Mouse (Mus musculus) MEL (cell line): ENCODE measurements around the gene Otop3.

Experiments
- BHLHE40 ChIP-seq: IDR thresholded peaks from 2 replicates; pipeline ENCODE4 v1.6.1; 2012; ENCODE audit warnings: low read depth, mild to moderate bottlenecking, inconsistent platforms, low read length, improper control_type of control experiment, borderline replicate concordance
- CHD2 ChIP-seq: IDR thresholded peaks from 2 replicates; pipeline ENCODE4 v1.6.1; 2011; ENCODE audit warnings: low read length, improper control_type of control experiment
- CTCF ChIP-seq, 3 experiments: IDR thresholded peaks in 2 of 3; conservative IDR thresholded peaks in 1 of 3; 2 replicates each; pipeline ENCODE4 v1.5.1; 2011 to 2012; ENCODE audit warnings: low read length in 3 of 3, low read depth in 2 of 3, mild to moderate bottlenecking in 2 of 3, improper control_type of control experiment in 1 of 3, inconsistent platforms in 1 of 3, mixed read lengths in 1 of 3, moderate library complexity in 1 of 3; ENCODE audit not compliant: control insufficient read depth in 1 of 3, insufficient read depth in 1 of 3, poor library complexity in 1 of 3, severe bottlenecking in 1 of 3
- ELF1 ChIP-seq: IDR thresholded peaks from 2 replicates; pipeline ENCODE4 v1.6.1; 2014; ENCODE audit warnings: low read depth, mild to moderate bottlenecking, inconsistent platforms, low read length, improper control_type of control experiment, moderate library complexity
- EP300 ChIP-seq, 2 experiments: IDR thresholded peaks; 2 replicates each; pipeline ENCODE4 v1.6.1; 2011; ENCODE audit warnings: improper control_type of control experiment in 2 of 2, low read length in 2 of 2, low read depth in 1 of 2, mild to moderate bottlenecking in 1 of 2
- POLR2A ChIP-seq, 2 experiments: IDR thresholded peaks; 2 replicates each; pipeline ENCODE4 v1.6.1; 2011 to 2012; ENCODE audit warnings: low read length in 2 of 2, mild to moderate bottlenecking in 2 of 2, control low read depth in 1 of 2, improper control_type of control experiment in 1 of 2, low read depth in 1 of 2, moderate library complexity in 1 of 2; ENCODE audit not compliant: control insufficient read depth in 1 of 2, insufficient read depth in 1 of 2, poor library complexity in 1 of 2
- SIN3A ChIP-seq: IDR thresholded peaks from 2 replicates; pipeline ENCODE4 v1.6.1; 2012; ENCODE audit warnings: low read length, improper control_type of control experiment, inconsistent platforms
- SMC3 ChIP-seq: IDR thresholded peaks from 2 replicates; pipeline ENCODE4 v1.6.1; 2011; ENCODE audit warnings: low read depth, low read length, improper control_type of control experiment
- TAL1 ChIP-seq: IDR thresholded peaks from 2 replicates; pipeline ENCODE4 v1.6.1; 2012; ENCODE audit warnings: mild to moderate bottlenecking, inconsistent platforms, low read length, moderate library complexity, mixed read lengths
- USF2 ChIP-seq, 2 experiments: IDR thresholded peaks; 2 replicates each; pipeline ENCODE4 v1.6.1; 2011 to 2012; ENCODE audit warnings: improper control_type of control experiment in 2 of 2, low read length in 2 of 2, borderline replicate concordance in 1 of 2, inconsistent platforms in 1 of 2, low read depth in 1 of 2, mild to moderate bottlenecking in 1 of 2; ENCODE audit not compliant: insufficient read depth in 1 of 2

DNA sequence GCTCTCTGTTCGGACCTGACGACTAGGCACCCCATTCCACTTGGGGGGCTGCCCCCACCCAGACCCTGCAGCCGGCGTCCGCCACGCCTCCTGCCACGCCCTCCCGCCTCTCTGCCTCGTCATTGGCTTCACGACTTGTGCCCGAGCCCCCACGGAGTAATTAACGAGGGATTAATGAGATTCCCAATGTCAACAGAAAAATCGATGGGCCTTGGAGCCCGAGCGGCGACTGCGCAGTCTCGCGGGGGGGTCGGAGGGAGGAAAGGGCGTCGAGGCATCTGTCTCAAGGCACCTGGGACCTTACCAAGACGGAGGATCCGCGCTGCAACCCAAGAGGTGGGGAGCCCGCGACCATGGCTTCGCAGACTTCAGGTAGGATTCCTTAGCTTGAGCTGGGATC lies at the start of gene Otop3:
- TF ChIP-seq SMC3 = no peak
- no peak for TF ChIP-seq CTCF (IDR thresholded peaks at IDR 0.05 in 2 of 3, conservative IDR thresholded peaks at IDR 0.05 in 1 of 3; ENCODE audit: control insufficient read depth in 1 of 3, insufficient read depth in 1 of 3, low read depth in 2 of 3, low read length in 3 of 3, poor library complexity in 1 of 3, severe bottlenecking in 1 of 3)
- no peak for TF ChIP-seq SIN3A
- no peak for TF ChIP-seq POLR2A (IDR thresholded peaks at IDR 0.05; ENCODE audit: control insufficient read depth in 1 of 2, insufficient read depth in 1 of 2, low read depth in 1 of 2, low read length in 2 of 2, poor library complexity in 1 of 2)
- no peak for TF ChIP-seq USF2 (IDR thresholded peaks at IDR 0.05; ENCODE audit: borderline replicate concordance in 1 of 2, insufficient read depth in 1 of 2, low read depth in 1 of 2, low read length in 2 of 2)
- no peak for TF ChIP-seq ELF1
- no peak for TF ChIP-seq CHD2
- no peak for TF ChIP-seq BHLHE40
- no peak for TF ChIP-seq TAL1
- no peak for TF ChIP-seq EP300 (IDR thresholded peaks at IDR 0.05; ENCODE audit: low read depth in 1 of 2, low read length in 2 of 2)
